Mouse (Mus musculus) forebrain, embryonic 13.5 days (tissue): ENCODE results near the gene Tiam1. TPM values are rescaled to one million over a fixed set of nuclear protein-coding genes. Genes with fewer than 3 reads are reported as not detected.

ENCODE experiments used
- ATAC-seq: fragments of 200-750 bp; cut with Nextera tagmentation; 2 replicates; pipeline ENCODE4 v1.8.0; 2017
- H3K27ac ChIP-seq: fragments of 300-500 bp; sonication (generic); 2 replicates; pipeline ENCODE4 v1.5.1; 2015; ENCODE audit warnings: inconsistent platforms, mild to moderate bottlenecking, moderate library complexity
- H3K27me3 ChIP-seq: fragments of 300-500 bp; sonication (generic); 2 replicates; pipeline ENCODE4 v1.6.1; 2015; ENCODE audit warnings: mild to moderate bottlenecking, inconsistent platforms
- H3K36me3 ChIP-seq: fragments of 300-500 bp; sonication (generic); 2 replicates; pipeline ENCODE4 v1.6.1; 2015; ENCODE audit warnings: mild to moderate bottlenecking, inconsistent platforms; ENCODE audit not compliant: poor library complexity, severe bottlenecking
- H3K4me1 ChIP-seq: fragments of 300-500 bp; sonication (generic); 2 replicates; pipeline ENCODE4 v1.6.1; 2015; ENCODE audit warnings: inconsistent platforms
- H3K4me2 ChIP-seq: fragments of 300-500 bp; sonication (generic); 2 replicates; pipeline ENCODE4 v1.6.1; 2015; ENCODE audit warnings: inconsistent platforms, mild to moderate bottlenecking, moderate library complexity
- H3K4me3 ChIP-seq: fragments of 300-500 bp; sonication (generic); 2 replicates; pipeline ENCODE4 v1.5.1; 2015; ENCODE audit warnings: mild to moderate bottlenecking, inconsistent platforms
- H3K9ac ChIP-seq: fragments of 300-500 bp; sonication (generic); 2 replicates; pipeline ENCODE4 v1.6.1; 2015; ENCODE audit warnings: mild to moderate bottlenecking, inconsistent platforms
- H3K9me3 ChIP-seq: fragments of 300-500 bp; sonication (generic); replicated peaks from 2 replicates; pipeline ENCODE4 v1.6.1; 2016; ENCODE audit warnings: inconsistent platforms
- WGBS: fragments of 180-500 bp; shearing (Covaris S2); methylation state at CpG from one replicate; pipeline ENCODE4 v1.1.7; 2015; 5-methylcytosine and 5-hydroxymethylcytosine counted together
- polyA plus RNA-seq: library from polyadenylated mRNA; unstranded; fragments of >200 nt; fragmentation: Nextera tagmentation; extraction: Ambion mirVana; gene quantifications from 2 replicates; pipeline ENCODE4 v1.2.1, GENCODE M21; 2015

The Tiam1 gene
- polyA plus RNA-seq, 1 experiment from 2014 or later, result 29.4 TPM

- ATAC-seq, result peak; percentile 44
- 0 out of 2 replicates have a peak, but pooled peaks cover 5% of the 10 kb centered on the region for H3K36me3 ChIP-seq
- peak overlapping the region; percentile 25 for H3K4me2 ChIP-seq
- no peak overlapping the region for H3K4me3 ChIP-seq
- no peak overlapping the region for H3K27ac ChIP-seq
- H3K4me1 ChIP-seq, result peaks cover 26% of the 10 kb centered on the region
- no peaks in the 10 kb centered on the region for H3K9me3 ChIP-seq
- peak overlapping the region; percentile 45; the same call in 1 of the 2 replicates for H3K9ac ChIP-seq
- H3K27me3 ChIP-seq, result no peaks in the 10 kb centered on the region
- WGBS, result 8% methylated on average over 19 of the region's 19 CpGs
Observed at GRCm38 (mm10) chr16:89943267-89943971, 200.2 kb downstream of the Tiam1 start.

- Histone ChIP-seq H3K27ac (no peak overlapping the region), H3K4me3 (no peak overlapping the region), H3K9me3 (no peaks in the 10 kb centered on the region), H3K4me2 (no peak overlapping the region), H3K27me3 (no peaks in the 10 kb centered on the region), H3K36me3 (0 out of 2 replicates have a peak, but pooled peaks cover 5% of the 10 kb centered on the region), H3K4me1 (peaks cover 26% of the 10 kb centered on the region), H3K9ac (no peak overlapping the region)
- no peak for ATAC-seq
- 88% methylated on average over 8 of the region's 8 CpGs for WGBS
Observed at GRCm38 (mm10) chr16:89940696-89941095, 202.9 kb downstream of the Tiam1 start.

GRCm38 (mm10) chr16:89938277-89938676 lies 205.3 kb downstream of the Tiam1 start:
- Histone ChIP-seq H3K4me2 (no peak overlapping the region), H3K4me1 (peaks cover 6% of the 10 kb centered on the region), H3K9ac (no peak overlapping the region), H3K27me3 (no peaks in the 10 kb centered on the region), H3K9me3 (no peaks in the 10 kb centered on the region), H3K27ac (no peak overlapping the region), H3K4me3 (no peak overlapping the region), H3K36me3 (0 out of 2 replicates have a peak, but pooled peaks cover 5% of the 10 kb centered on the region)
- no peak for ATAC-seq
- 44% methylated on average over 7 of the region's 7 CpGs for WGBS

- ATAC-seq, result no peak
Observed at GRCm38 (mm10) chr16:89936571-89936970, 207.0 kb downstream of the Tiam1 start.

GRCm38 (mm10) chr16:89935398-89935797 lies 208.2 kb downstream of the Tiam1 start:
- no peaks in the 10 kb centered on the region for H3K36me3 ChIP-seq
- ATAC-seq, result no peak
- H3K27me3 ChIP-seq, result no peaks in the 10 kb centered on the region
- no peak overlapping the region for H3K4me2 ChIP-seq
- H3K27ac ChIP-seq, result no peak overlapping the region
- no peaks in the 10 kb centered on the region for H3K9me3 ChIP-seq
- no peak overlapping the region for H3K4me3 ChIP-seq
- 87% methylated on average over 12 of the region's 12 CpGs for WGBS
- no peak overlapping the region for H3K9ac ChIP-seq
- H3K4me1 ChIP-seq, result no peaks in the 10 kb centered on the region

More at GRCm38 (mm10) chr16:89936571-89936970, 207.0 kb downstream of the Tiam1 start:
- Histone ChIP-seq H3K36me3 (0 out of 2 replicates have a peak, but pooled peaks cover 5% of the 10 kb centered on the region), H3K27me3 (no peaks in the 10 kb centered on the region), H3K9me3 (no peaks in the 10 kb centered on the region), H3K4me3 (no peak overlapping the region), H3K27ac (no peak overlapping the region), H3K4me2 (no peak overlapping the region), H3K9ac (no peak overlapping the region), H3K4me1 (no peaks in the 10 kb centered on the region)
- WGBS, result 85% methylated on average over 6 of the region's 6 CpGs

GRCm38 (mm10) chr16:89934616-89935015 lies 209.0 kb downstream of the Tiam1 start:
- 72% methylated on average over 10 of the region's 10 CpGs for WGBS

GRCm38 (mm10) chr16:89933976-89934375 lies 209.6 kb downstream of the Tiam1 start:
- no peak for ATAC-seq
- WGBS, result 79% methylated on average over 7 of the region's 7 CpGs
- Histone ChIP-seq H3K4me3 (no peak overlapping the region), H3K27ac (no peak overlapping the region), H3K27me3 (no peaks in the 10 kb centered on the region), H3K36me3 (no peaks in the 10 kb centered on the region), H3K9me3 (no peaks in the 10 kb centered on the region), H3K9ac (no peak overlapping the region), H3K4me2 (no peak overlapping the region), H3K4me1 (no peaks in the 10 kb centered on the region)

More at GRCm38 (mm10) chr16:89934616-89935015, 209.0 kb downstream of the Tiam1 start:
- Histone ChIP-seq H3K4me2 (no peak overlapping the region), H3K27me3 (no peaks in the 10 kb centered on the region), H3K4me1 (no peaks in the 10 kb centered on the region), H3K36me3 (no peaks in the 10 kb centered on the region), H3K9ac (no peak overlapping the region), H3K4me3 (no peak overlapping the region), H3K27ac (no peak overlapping the region), H3K9me3 (no peaks in the 10 kb centered on the region)
- no peak for ATAC-seq

GRCm38 (mm10) chr16:89928611-89929010 lies 215.0 kb downstream of the Tiam1 start:
- Histone ChIP-seq H3K27ac (no peak overlapping the region), H3K9ac (no peak overlapping the region), H3K4me3 (no peak overlapping the region), H3K9me3 (no peaks in the 10 kb centered on the region), H3K4me2 (no peak overlapping the region), H3K27me3 (no peaks in the 10 kb centered on the region), H3K4me1 (peaks cover 17% of the 10 kb centered on the region), H3K36me3 (no peaks in the 10 kb centered on the region)
- ATAC-seq, result no peak
- WGBS, result 84% methylated on average over 7 of the region's 7 CpGs

- H3K4me2 ChIP-seq, result peak overlapping the region; percentile 36
- 31% methylated on average over 14 of the region's 14 CpGs for WGBS
Observed at GRCm38 (mm10) chr16:89924249-89924890, 219.2 kb downstream of the Tiam1 start.

GRCm38 (mm10) chr16:89923311-89923710 lies 220.3 kb downstream of the Tiam1 start:
- H3K4me3 ChIP-seq, result no peak overlapping the region
- no peak overlapping the region for H3K27ac ChIP-seq
- WGBS, result 77% methylated on average over 8 of the region's 8 CpGs
- H3K9me3 ChIP-seq, result no peaks in the 10 kb centered on the region
- no peak overlapping the region for H3K9ac ChIP-seq
- H3K4me2 ChIP-seq, result no peak overlapping the region
- no peaks in the 10 kb centered on the region for H3K27me3 ChIP-seq
- H3K4me1 ChIP-seq, result peaks cover 48% of the 10 kb centered on the region
- ATAC-seq, result no peak
- no peaks in the 10 kb centered on the region for H3K36me3 ChIP-seq

More at GRCm38 (mm10) chr16:89924249-89924890, 219.2 kb downstream of the Tiam1 start:
- peak; percentile 78 for ATAC-seq
- H3K4me1 ChIP-seq, result peaks cover 48% of the 10 kb centered on the region
- H3K27me3 ChIP-seq, result no peaks in the 10 kb centered on the region
- no peak overlapping the region for H3K9ac ChIP-seq
- H3K27ac ChIP-seq, result peak overlapping the region; percentile 59
- no peaks in the 10 kb centered on the region for H3K36me3 ChIP-seq
- H3K9me3 ChIP-seq, result no peaks in the 10 kb centered on the region
- H3K4me3 ChIP-seq, result no peak overlapping the region

GRCm38 (mm10) chr16:89922458-89922857 lies 221.1 kb downstream of the Tiam1 start:
- 88% methylated on average over 8 of the region's 8 CpGs for WGBS
- H3K4me1 ChIP-seq, result peaks cover 48% of the 10 kb centered on the region

GRCm38 (mm10) chr16:89921370-89921769 lies 222.2 kb downstream of the Tiam1 start:
- peak overlapping the region; percentile 16; the same call in 1 of the 2 replicates for H3K9ac ChIP-seq
- peak overlapping the region; percentile 27; the same call in 1 of the 2 replicates for H3K4me2 ChIP-seq
- H3K36me3 ChIP-seq, result no peaks in the 10 kb centered on the region
- no peak overlapping the region for H3K4me3 ChIP-seq
- peak; percentile 63 for ATAC-seq
- H3K27me3 ChIP-seq, result no peaks in the 10 kb centered on the region
- peaks cover 48% of the 10 kb centered on the region for H3K4me1 ChIP-seq
- no peaks in the 10 kb centered on the region for H3K9me3 ChIP-seq
- peak overlapping the region; percentile 78 for H3K27ac ChIP-seq
- WGBS, result 55% methylated on average over 14 of the region's 14 CpGs

More at GRCm38 (mm10) chr16:89922458-89922857, 221.1 kb downstream of the Tiam1 start:
- Histone ChIP-seq H3K9ac (no peak overlapping the region), H3K4me3 (no peak overlapping the region), H3K27ac (no peak overlapping the region), H3K9me3 (no peaks in the 10 kb centered on the region), H3K4me2 (no peak overlapping the region), H3K27me3 (no peaks in the 10 kb centered on the region), H3K36me3 (no peaks in the 10 kb centered on the region)
- ATAC-seq, result no peak
